Mouse (Mus musculus): Measurements from ENCODE around the gene Pifo.

DNA sequence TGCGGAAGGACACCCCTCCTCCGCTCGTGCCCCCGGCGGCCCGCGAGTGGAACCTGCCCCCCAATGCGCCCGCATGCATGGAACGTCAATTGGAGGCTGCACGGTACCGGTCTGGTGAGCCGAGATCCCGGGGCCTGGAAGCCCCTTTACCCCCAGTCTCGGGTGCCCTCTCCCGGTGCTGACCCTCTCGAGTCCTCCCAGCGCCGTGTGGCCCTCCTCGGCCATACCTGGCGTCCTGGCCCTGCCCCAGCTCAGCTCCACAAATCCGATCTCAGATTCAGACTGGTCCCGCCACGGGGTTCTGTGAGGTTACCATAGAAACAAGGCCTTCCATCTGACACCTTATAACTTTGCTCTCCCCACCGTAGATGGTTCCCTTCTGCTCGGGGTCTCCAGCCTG is 54.9 kb downstream of the Pifo start:
- no peak for TF ChIP-seq EP300 (IDR thresholded peaks at IDR 0.05; ENCODE audit: low read depth)
- TF ChIP-seq CTCF (IDR thresholded peaks at IDR 0.05; ENCODE audit: low read depth) = no peak

All from heart, postnatal 0 days (tissue).